Mouse (Mus musculus) Patski (cell line): Measurements from ENCODE around the gene Hoxa3. TPM values are rescaled to one million over a fixed set of nuclear protein-coding genes. Genes with fewer than 3 reads are reported as not detected.

Experiments used
- ATAC-seq: fragments of 100-300 bp; one replicate; pipeline ENCODE4 v1.8.0; 2021
- CTCF ChIA-PET: fragments of 350-600 bp; sonication (Branson Sonifier 250); formaldehyde crosslinking; loops from one replicate; lab custom pipeline; 2022; ENCODE audit warnings: inconsistent platforms; lab: Charles Lee
- POLR2A ChIA-PET: fragments of 350-600 bp; sonication (Branson Sonifier 250); formaldehyde crosslinking; loops from one replicate; lab custom pipeline; 2022; ENCODE audit warnings: antibody characterized with exemption, inconsistent platforms; lab: Charles Lee
- DNase-seq: peaks from one replicate; pipeline ENCODE4 v3.0.0-alpha.2; 2011; ENCODE audit warnings: low read depth, low spot score
- H3K27me3 ChIP-seq: fragments of 371-371 bp; one replicate; pipeline ENCODE4 v1.5.1; 2021
- CTCF ChIP-seq: fragments of 100-300 bp; IDR thresholded peaks from one replicate; pipeline ENCODE4 v1.5.1; 2021
- in situ Hi-C: fragments of 300-500 bp; cut with MboI; formaldehyde crosslinking; loops from 3 replicates; pipeline ENCODE4 v1.11.1; 2018; ENCODE audit warnings: low pct_unique_long_range_greater_than_20kb, mixed read lengths
- polyA plus RNA-seq: library from polyadenylated mRNA; unstranded; gene quantifications from one replicate; pipeline ENCODE4 v1.2.3, GENCODE M21; 2021

Hoxa3 gene
- polyA plus RNA-seq, 1 experiment from 2014 or later = 12.3 TPM

DNA sequence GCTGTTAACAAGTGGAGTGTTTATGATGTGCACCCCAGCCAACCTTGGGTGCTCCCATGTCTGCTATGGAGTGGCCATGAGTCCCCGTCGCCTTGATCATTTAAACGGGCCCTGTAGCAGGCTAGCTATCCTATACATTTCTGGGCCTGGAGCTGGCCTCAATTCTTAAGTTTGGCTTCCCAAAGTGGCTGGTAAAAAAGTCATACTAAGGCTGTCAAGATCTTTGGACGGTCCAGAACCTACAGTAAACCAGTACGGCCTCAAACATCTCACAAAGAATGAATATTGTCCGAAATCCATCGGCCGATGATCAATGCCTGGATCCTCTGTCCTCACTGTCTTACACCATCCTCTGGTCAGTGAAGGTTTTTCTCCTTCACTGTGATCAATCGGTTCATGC, 22.1 kb upstream of the Hoxa3 start:
- ChIA-PET CTCF (interaction anchor here (0.9 to 2.3 kb wide), 4 partner anchors 10 to 60 kb away, joined by 3 to 11 read pairs (median 4); partner anchors contain the start of genes Gm28308, Hoxa11 and Hoxa3), POLR2A (interaction anchor here (21.2 to 37.4 kb wide), 3 partner anchors 4 to 58 kb away, joined by 378 to 778 read pairs (median 778); partner anchors contain the start of genes 5730596B20Rik, Gm28308, Hoxa10 and Hoxa11)
- H3K27me3 ChIP-seq = no peaks in the 10 kb centered on the region
- in situ Hi-C loops = loop anchor here (25.0 kb wide), 1 partner anchor 1248 kb away; no protein-coding TSS in a partner anchor
- no peak for ATAC-seq
- no peak for DNase-seq
- TF ChIP-seq CTCF = no peak

GRCm38 (mm10) chr6:52234428-52235140, 21.4 kb upstream of the Hoxa3 start:
- no peak for DNase-seq
- no peaks in the 10 kb centered on the region for H3K27me3 ChIP-seq

GRCm38 (mm10) chr6:52233546-52234427, 20.7 kb upstream of the Hoxa3 start:
- H3K27me3 ChIP-seq = no peaks in the 10 kb centered on the region
- no peak for TF ChIP-seq CTCF
- no peak for ATAC-seq
- CTCF ChIA-PET = interaction anchor here (0.6 to 1.6 kb wide), 5 partner anchors 10 to 232 kb away, joined by 3 to 8 read pairs (median 4); partner anchors contain the start of gene Hoxa7
- POLR2A ChIA-PET = interaction anchor here (1.9 to 37.4 kb wide), 4 partner anchors 5 to 73 kb away, joined by 8 to 778 read pairs (median 578); partner anchors contain the start of genes 5730596B20Rik, Gm28308, Hoxa10 and Hoxa11
- DNase-seq = peak; percentile 31
- in situ Hi-C loops = loop anchor here (25.0 kb wide), 1 partner anchor 1246 kb away; no protein-coding TSS in a partner anchor

More at GRCm38 (mm10) chr6:52234428-52235140, 21.4 kb upstream of the Hoxa3 start:
- POLR2A ChIA-PET = interaction anchor here (1.9 to 37.4 kb wide), 4 partner anchors 4 to 73 kb away, joined by 8 to 778 read pairs (median 578); partner anchors contain the start of genes 5730596B20Rik, Gm28308, Hoxa10 and Hoxa11
- TF ChIP-seq CTCF = no peak
- CTCF ChIA-PET = interaction anchor here (0.9 to 1.6 kb wide), 4 partner anchors 11 to 233 kb away, joined by 3 to 4 read pairs (median 3); partner anchors contain the start of gene Hoxa7
- in situ Hi-C loops = loop anchor here (25.0 kb wide), 1 partner anchor 1247 kb away; no protein-coding TSS in a partner anchor
- peak; percentile 10 for ATAC-seq

DNA sequence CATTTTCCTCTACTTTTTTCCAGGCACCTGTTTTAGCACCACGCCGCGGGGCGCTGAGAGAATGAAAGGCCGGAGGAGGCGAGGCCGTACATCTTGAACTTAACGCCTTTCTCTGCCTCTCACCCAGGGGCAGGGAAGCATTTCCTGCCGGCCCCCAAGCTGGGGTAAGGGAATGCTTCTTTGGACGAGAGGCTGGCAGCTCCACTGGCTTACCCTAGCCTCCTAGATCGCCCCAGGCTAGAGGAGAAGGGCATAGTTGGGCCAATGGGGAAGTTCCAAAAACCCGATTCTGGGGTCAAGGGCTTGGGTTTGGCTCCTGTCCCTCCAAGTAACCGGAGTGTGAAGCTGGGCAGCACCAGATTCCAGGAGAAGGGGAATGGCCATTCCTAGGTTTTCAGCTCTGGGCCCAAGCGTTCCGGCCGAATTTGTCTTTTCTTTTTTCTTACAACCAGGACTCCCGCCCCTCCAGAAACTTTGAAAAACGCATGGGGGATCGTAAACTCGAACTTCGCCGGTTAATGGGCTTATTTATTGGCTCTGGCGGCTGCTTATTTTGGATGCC, 19.9 kb upstream of the Hoxa3 start:
- ATAC-seq (no peak), DNase-seq (peak; percentile 17)
- ChIA-PET CTCF (interaction anchor here (0.6 to 1.6 kb wide), 5 partner anchors 9 to 231 kb away, joined by 3 to 8 read pairs (median 4); partner anchors contain the start of gene Hoxa7), POLR2A (interaction anchor here (0.6 to 37.4 kb wide), 6 partner anchors 6 to 610 kb away, joined by 4 to 778 read pairs (median 193); partner anchors contain the start of genes 5730596B20Rik, Gm28308, Hoxa10 and Hoxa11)
- no peak for TF ChIP-seq CTCF
- in situ Hi-C loops = loop anchor here (25.0 kb wide), 1 partner anchor 1246 kb away; no protein-coding TSS in a partner anchor
- no peaks in the 10 kb centered on the region for H3K27me3 ChIP-seq

DNA sequence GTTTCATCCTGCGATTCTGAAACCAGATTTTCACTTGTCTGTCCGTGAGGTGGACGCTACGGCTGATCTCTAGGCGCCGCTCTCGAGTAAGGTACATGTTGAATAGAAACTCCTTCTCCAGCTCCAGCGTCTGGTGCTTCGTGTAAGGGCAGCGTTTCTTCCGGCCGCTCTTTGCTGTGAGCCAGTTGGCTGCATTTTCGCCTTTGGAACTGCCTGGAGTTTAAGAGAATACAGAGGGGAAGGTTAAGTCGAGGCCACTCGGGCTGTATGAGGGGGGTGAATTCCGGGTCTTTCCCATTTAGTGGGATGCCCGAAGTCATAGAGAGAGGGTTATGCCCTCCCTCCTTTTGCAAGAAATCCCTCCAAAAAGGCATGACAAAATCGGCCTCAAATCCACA, 19.4 kb upstream of the Hoxa3 start:
- ATAC-seq (no peak), DNase-seq (peak; percentile 20)
- ChIA-PET POLR2A (interaction anchor here (0.6 to 37.4 kb wide), 6 partner anchors 6 to 611 kb away, joined by 4 to 778 read pairs (median 193); partner anchors contain the start of genes 5730596B20Rik, Gm28308, Hoxa10 and Hoxa11), CTCF (interaction anchor here (1.0 to 4.3 kb wide), 5 partner anchors 9 to 14 kb away, joined by 4 to 23 read pairs (median 6); partner anchors contain the start of gene Hoxa7)
- H3K27me3 ChIP-seq = no peaks in the 10 kb centered on the region
- no peak for TF ChIP-seq CTCF
- in situ Hi-C loops = loop anchor here (25.0 kb wide), 1 partner anchor 1245 kb away; no protein-coding TSS in a partner anchor

DNA sequence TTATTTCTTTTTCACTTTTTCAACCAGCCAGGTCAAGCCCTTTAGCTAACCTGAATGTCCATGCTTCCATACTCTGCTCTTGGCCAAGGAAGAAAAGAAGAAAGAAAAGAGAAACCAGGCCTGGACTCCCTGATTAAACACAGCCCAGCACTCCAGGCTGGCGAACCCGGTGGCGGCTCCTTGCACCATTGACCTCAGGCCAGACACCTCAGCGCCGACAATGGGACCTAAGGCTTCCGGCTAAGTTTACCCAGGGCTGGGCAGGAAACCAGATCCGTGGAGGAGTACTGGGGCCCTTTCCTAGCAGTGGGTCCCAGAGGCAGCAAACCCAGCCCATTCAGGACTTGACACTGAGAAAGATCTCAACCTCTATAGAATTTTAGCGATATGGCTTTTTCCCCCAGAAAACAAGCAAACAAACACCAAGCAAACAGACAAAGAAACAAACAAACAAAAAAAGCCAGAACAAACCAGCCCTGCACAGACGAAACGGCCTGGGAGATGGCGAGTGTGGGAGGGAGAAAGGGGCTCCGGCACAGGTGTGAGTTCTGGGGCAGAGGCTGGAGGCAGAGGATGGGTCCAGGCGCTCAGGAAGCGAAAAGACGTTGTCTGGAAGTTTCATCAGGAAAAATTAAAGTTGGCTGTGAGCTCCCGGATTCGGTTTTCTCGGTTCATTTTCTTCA, 18.9 kb upstream of the Hoxa3 start:
- no peak for TF ChIP-seq CTCF
- DNase-seq (peak; percentile 25), ATAC-seq (no peak)
- ChIA-PET POLR2A (interaction anchor here (0.6 to 37.4 kb wide), 6 partner anchors 7 to 848 kb away, joined by 4 to 778 read pairs (median 191); partner anchors contain the start of genes 5730596B20Rik, Gm28308, Hoxa10 and Hoxa11), CTCF (interaction anchor here (1.4 to 4.3 kb wide), 6 partner anchors 7 to 17 kb away, joined by 4 to 23 read pairs (median 6); partner anchors contain the start of genes Hoxa10 and Hoxa11)
- in situ Hi-C loops = loop anchor here (25.0 kb wide), 1 partner anchor 1245 kb away; no protein-coding TSS in a partner anchor
- no peaks in the 10 kb centered on the region for H3K27me3 ChIP-seq

DNA sequence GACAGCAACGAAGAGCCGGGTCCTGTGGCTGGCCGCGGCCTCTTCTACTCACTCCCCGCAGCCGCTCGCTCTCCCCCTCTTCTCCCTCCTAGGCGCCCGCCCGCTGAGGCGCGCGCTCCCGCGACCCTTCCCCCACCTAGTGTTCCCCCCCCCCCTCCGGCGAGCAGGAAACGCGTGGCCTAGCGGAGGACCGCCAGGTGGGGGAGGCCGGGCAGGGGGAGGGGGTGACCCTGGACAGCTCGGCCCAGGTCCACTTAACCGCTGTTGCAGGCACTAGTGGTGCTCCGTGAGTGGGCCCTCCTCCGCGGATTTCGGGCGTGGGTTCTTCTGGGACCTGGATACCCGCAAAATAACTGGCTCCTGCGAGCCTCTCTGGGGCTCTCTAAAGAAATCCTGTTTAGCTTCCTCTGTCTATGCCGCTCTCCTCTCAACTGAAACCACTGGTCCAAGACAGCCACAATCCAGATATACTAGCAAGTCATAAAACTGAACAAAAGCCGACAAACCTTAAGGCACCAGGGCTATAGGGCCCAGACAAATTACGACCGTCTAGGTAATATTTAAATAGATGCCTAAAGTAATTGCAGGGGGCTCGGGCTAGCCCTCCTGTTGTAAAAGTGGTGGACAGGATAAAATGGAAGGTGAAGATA, 17.5 kb upstream of the Hoxa3 start, which contains the start of gene Hoxa9:
TSS of gene Hoxa9 (minus strand) at position 574 of the 650 bp plus-strand sequence.
- H3K27me3 ChIP-seq = no peaks in the 10 kb centered on the region
- POLR2A ChIA-PET = interaction anchor here (21.2 to 37.4 kb wide), 3 partner anchors 8 to 53 kb away, joined by 378 to 778 read pairs (median 778); partner anchors contain the start of genes 5730596B20Rik, Gm28308, Hoxa10 and Hoxa11

More for the DNA sequence above, 17.5 kb upstream of the Hoxa3 start, which contains the start of gene Hoxa9:
- DNase-seq (peak; percentile 63), ATAC-seq (no peak)
- in situ Hi-C loops = loop anchor here (25.0 kb wide), 1 partner anchor 1243 kb away; no protein-coding TSS in a partner anchor
- TF ChIP-seq CTCF = no peak
- CTCF ChIA-PET = interaction anchor here (0.7 to 4.3 kb wide), 8 partner anchors 9 to 53 kb away, joined by 3 to 23 read pairs (median 4); partner anchors contain the start of genes 5730596B20Rik, Hoxa10, Hoxa11 and Hoxa7
